Mouse (Mus musculus) cerebellum, adult 18-20 months (tissue): ENCODE measurements around the gene Lpar1.
A peak's percentile ranks its signal among the peaks of the same experiment; 100 is the strongest.

Source experiments
- DNase-seq, 2 experiments: peaks; one replicate each; pipeline ENCODE4 v3.0.0; 2021

Gene Lpar1

GRCm38 (mm10) chr4:58447841-58448240 is 105.9 kb downstream of the Lpar1 start:
- no peak for DNase-seq

DNA sequence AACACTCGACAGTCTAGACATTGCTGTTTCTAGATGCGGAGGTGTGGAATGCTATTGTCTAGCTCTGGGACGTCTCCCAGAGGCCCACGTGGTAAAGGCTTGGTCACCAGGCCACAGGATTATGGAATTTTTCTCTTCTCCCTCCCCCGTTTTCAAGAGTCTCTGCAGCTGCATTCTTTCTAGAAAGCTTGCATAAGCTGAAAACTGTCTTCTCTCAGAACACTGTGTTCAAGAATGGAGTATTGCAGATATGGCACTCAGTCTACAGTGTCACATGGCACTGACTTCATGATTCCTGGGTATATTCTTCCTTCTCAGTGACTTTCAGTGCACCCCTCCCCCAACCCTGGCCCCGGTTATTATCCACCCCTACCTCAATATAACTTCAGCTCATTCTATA is 107.9 kb downstream of the Lpar1 start:
- DNase-seq: no peak

DNA sequence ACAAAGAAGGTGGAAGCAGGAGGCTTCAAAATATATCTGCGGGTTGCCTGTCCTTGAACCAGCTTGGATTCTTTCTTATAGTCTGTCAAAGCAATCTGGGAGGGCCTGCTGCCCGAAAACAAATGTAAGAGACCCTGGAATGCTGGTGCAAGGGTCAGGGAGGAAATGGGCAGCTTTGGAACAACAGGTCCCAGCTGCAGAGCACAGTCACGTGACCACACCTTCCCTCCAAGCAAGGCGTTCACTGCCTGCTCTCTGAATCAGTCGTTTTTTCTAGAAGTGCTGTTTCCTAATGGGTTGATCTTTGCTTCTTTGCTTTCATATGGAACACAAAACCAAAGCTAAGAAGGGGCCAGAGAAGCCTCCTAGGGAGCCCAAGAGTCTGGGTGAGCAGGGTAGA is 111.4 kb downstream of the Lpar1 start:
- no peak for DNase-seq

DNA sequence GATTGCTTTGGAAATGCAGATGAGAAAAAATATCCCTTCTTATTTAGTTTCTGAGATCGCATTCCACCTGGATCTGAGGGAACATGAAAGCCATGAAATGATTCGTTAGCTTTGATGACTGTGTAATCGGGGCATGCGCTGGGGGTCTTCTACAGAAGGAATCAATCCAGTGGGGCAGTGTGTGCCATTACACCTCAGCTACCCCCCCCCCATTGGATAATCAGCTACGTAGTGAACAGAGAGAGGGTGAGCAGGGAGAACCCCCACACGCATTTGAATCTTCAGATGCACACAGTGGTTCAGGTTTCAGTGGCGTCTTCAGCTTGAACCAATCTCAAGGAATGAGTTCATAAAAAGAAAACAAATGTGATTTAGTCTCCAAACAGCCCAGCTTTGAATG is 115.0 kb downstream of the Lpar1 start:
- no peak for DNase-seq

DNA sequence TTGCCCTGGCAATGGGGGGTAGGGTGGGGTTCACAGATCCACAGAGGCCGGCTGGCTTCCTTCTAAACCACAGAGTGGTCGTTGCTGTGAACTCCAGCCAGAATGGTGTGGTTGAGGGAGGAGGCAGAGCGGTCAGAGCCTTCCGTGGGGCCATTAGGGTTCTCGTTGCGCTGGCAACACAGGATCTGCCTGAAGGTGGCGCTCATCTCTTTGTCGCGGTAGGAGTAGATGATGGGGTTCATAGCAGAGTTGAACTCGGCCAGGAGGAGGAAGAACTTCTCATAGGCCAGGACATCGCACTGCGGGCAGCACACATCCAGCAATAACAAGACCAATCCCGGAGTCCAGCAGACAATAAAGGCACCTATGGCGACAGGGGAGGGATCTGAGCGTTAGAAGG is 116.4 kb downstream of the Lpar1 start:
- DNase-seq: no peak

- DNase-seq: no peak
Observed at GRCm38 (mm10) chr4:58423276-58423930, 130.3 kb downstream of the Lpar1 start.

DNA sequence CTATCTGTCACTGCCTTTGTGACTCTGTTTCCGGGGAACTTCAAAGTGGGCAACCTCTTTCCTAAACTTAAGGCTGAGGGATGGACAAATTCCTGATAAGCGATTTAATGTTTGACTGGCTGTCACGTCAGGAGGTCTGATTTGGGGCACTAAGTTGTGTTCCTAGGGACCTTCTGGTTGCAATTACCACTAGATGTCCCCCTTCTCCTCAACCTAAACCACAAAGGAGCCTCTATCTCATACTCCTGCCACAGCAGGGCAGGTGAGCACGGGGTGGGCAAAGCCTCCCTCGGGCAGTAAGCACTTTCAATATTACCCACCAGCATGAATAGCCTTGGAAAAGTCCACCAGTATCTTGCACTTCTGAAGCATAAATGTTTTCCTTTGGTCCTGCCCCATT is 134.5 kb downstream of the Lpar1 start:
- no peak for DNase-seq

- DNase-seq: no peak
Observed at GRCm38 (mm10) chr4:58417319-58417718, 136.4 kb downstream of the Lpar1 start.

GRCm38 (mm10) chr4:58415537-58415936 is 138.2 kb downstream of the Lpar1 start:
- no peak for DNase-seq

DNA sequence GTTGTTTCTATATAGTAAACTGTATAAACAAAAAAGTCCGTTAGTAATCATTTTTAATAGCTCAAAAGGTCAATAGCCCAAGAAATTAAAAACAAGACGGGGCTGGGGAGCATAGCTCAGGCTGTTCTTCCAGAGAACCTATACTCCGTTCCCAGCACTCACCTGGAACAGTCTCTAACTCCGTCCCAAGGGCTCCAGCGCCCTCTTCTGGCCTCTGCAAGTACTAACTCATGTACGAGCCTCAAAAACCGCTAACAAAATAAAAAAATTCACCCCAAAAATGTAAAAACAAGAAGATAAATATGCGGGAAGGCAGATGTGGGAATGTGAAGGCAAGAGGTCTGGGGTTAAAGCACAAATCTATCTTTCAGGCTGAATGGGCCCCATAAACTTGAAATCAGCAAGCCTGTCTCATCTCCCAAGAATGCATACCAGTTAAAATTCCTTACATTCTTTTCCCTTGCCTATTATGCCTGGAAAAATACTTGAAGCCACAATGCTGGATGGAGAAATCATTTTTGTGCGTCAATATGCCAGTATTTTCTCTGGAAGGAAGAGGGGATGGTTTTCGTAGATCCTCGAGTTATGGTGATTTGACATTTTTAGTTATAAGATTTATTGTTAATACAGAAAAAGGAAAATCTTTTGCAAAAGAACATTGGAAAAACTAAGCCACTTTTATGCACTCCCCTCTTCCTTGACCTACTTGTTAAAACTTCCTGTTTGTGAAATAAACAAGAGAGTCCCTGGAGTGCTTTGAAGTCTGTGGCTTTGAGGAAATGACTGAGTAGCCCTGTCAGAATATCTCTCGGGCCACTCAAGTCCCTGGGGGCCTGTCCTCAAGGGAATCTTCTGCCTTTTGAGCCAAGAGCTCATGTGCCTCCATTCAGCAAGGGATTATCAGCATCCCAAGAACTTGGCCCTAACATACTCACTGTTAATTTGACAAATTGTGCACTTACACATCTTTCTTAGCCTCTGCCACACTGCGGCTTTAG is 140.2 kb downstream of the Lpar1 start:
- no peak for DNase-seq

DNA sequence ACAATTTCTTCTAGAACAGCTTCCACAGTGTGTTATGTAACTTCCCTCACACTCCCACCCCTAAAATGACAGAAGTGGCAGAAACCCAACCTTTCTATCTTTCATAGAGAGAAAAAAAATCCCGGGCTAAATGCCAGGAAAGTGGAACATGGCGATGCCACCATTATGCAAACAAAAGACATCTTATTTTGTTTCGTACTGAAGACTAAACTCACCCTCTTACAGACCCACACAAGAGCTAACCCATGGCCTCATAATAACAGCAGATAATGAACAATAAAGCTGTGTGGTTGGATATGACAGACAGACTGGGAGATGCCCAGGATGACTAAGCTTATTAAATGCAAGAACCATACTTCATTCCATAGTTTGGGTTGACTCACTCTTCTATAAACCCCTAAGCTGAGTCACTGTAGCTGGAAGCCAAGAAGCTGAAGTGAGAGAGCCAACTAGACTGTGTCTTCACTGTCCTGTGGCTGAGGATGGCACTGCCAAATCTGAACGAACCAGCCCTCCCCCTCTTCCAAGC is 151.7 kb downstream of the Lpar1 start:
- DNase-seq: no peak

- peak in 1 of 2 experiments; percentile 23 for DNase-seq
Observed at GRCm38 (mm10) chr4:58400861-58401341, 152.8 kb downstream of the Lpar1 start.
